Mouse (Mus musculus): ENCODE measurements at regions not wholly inside any gene's neighbourhood (a gene's known extent, or its start where the extent isn't known, plus 50 kb on each side); places are given as distances from the start of the nearest gene placed in this dataset.

GRCm38 (mm10) chr15:72101730-72102129, 1732.6 kb upstream of the Gm6569 start:
- intact Hi-C loops (cut with DNase I), result no loop called here
- peak; percentile 29 for DNase-seq

GRCm38 (mm10) chr15:72105830-72106413, 1728.4 kb upstream of the Gm6569 start:
- peak; percentile 75 for DNase-seq
- intact Hi-C loops (cut with DNase I), result no loop called here

DNA sequence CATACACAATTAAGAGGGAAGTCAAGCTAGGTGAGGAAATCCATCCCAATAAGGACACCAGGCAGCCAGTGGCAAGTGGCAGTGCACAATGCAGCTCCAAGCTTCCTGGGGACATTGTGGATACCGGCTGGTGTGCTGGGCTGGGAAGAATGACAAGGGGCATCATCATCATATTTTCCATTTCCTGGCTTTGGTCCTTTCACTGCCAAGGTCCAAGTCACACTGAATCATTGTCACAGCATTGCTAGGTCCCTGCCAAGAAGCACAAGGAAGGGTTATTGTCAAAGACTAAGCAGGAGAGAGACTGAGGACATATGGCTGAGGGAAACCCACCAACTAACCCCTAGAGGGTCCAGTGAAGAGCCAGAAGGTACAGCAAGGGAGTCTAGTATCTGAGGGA, 1723.8 kb upstream of the Gm6569 start:
- peak; percentile 76 for DNase-seq
- intact Hi-C loops (cut with DNase I), result no loop called here

DNA sequence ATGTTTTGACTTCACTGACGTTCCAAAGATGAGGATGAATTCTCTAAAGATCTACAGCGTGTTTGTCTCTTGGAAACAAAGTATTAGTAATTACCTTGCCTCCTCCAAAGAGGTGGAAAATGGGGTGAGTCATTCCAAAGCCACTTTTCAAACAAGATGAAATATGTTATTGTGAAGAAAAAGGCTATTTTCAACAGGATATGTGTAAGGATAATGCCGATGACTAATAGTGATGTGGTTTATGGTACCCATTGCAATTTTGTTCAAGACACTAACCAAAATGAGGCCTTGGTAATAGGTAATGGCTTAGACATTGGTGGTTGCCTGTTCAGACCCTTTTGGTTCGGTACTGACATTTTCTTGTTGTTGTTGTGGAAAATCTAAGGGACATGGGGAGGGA, 1717.6 kb upstream of the Gm6569 start:
- DNase-seq, result no peak
- intact Hi-C loops (cut with DNase I), result no loop called here

DNA sequence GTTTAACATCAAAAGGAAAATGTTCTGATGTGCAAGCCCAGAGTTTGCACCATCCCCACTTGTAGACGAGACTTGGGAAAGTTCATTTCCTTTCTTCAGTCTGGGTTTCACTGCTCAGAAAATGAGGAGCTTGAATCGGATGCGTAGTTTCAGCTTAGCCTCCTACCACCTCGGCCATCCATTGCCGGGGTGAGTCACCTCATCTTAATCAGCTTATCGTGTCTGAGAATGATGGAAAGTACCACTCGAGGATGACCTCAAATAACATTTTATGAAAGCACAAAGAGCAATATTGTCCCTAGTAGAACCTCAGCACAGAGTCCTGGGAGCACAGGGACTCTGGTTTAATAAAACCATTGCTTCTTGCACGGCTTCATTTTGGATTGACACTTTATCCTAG, 1700.1 kb upstream of the Gm6569 start:
- DNase-seq, result no peak
- intact Hi-C loops (cut with DNase I), result no loop called here

GRCm38 (mm10) chr15:72135992-72136617, 1698.3 kb upstream of the Gm6569 start:
- intact Hi-C loops (cut with DNase I), result no loop called here

DNA sequence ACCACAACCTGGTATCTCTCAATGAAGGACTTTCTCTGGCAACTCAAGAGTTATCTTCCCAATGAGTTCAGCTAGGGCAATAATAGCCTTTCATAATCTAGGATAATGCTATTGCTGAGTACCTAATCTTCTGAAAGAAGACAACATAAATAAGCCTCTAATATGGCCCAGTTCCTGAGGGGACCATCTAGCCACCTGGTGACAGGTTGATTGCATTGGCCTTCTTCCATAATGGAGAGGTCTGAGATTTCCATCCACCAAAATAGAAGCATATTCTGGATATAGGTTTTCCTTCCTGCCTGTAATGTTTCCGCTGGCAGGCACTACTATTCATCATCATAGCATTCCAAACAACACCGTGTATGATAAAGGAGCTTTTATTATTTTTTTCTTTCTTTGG, 1694.2 kb upstream of the Gm6569 start:
- intact Hi-C loops (cut with DNase I), result no loop called here

More at GRCm38 (mm10) chr15:72135992-72136617, 1698.3 kb upstream of the Gm6569 start:
- no peak for DNase-seq

GRCm38 (mm10) chr15:72150581-72150980, 1683.8 kb upstream of the Gm6569 start:
- DNase-seq, result peak; percentile 31
- intact Hi-C loops (cut with DNase I), result no loop called here

More for the DNA sequence above, 1694.2 kb upstream of the Gm6569 start:
- no peak for DNase-seq

- intact Hi-C loops (cut with DNase I), result no loop called here
- no peak for DNase-seq
Measured at GRCm38 (mm10) chr15:72158505-72158904, 1675.9 kb upstream of the Gm6569 start.

- DNase-seq, result no peak
- intact Hi-C loops (cut with DNase I), result loop anchor here (10.0 kb wide), 3 partner anchors 116 to 824 kb away; no protein-coding TSS in a partner anchor
Measured at GRCm38 (mm10) chr15:72200861-72201260, 1633.5 kb upstream of the Gm6569 start.

- peak; percentile 17 for DNase-seq
Measured at GRCm38 (mm10) chr15:72201791-72202190, 1632.6 kb upstream of the Gm6569 start.

DNA sequence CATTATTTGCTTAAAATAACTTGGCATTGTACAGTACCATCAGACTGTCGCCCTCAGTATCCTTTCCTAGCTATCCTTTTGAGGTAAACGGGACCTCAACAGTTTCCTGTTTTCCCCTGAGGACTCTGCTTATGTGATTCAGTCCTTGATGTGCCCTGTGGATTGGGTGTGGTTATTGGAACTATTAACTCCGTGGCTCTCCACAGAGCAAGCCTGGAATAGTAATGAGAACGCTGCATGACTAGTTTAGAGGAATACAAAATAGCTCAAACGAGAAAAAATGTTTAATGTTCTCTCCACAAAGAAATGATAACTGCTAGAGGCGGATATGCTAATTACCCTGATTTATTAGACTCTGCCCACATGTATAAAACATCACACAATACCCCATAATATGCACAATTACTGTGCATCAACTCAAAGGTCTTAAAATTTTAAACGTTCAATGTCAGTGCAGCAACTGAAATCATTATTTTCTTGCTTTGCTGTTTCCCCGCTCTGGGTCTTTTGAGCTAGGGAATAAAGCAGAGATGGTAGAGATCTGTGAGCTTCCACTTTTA, 1629.0 kb upstream of the Gm6569 start:
- intact Hi-C loops (cut with DNase I), result loop anchor here (5.0 to 10.0 kb wide), 4 partner anchors 121 to 819 kb away; no protein-coding TSS in a partner anchor
- no peak for DNase-seq

More at GRCm38 (mm10) chr15:72201791-72202190, 1632.6 kb upstream of the Gm6569 start:
- intact Hi-C loops (cut with DNase I), result loop anchor here (10.0 kb wide), 3 partner anchors 117 to 823 kb away; no protein-coding TSS in a partner anchor

GRCm38 (mm10) chr15:72205950-72206349, 1628.4 kb upstream of the Gm6569 start:
- intact Hi-C loops (cut with DNase I), result loop anchor here (5.0 to 10.0 kb wide), 4 partner anchors 121 to 819 kb away; no protein-coding TSS in a partner anchor
- peak; percentile 96 for DNase-seq

GRCm38 (mm10) chr15:72207589-72207988, 1626.8 kb upstream of the Gm6569 start:
- intact Hi-C loops (cut with DNase I), result loop anchor here (5.0 to 10.0 kb wide), 4 partner anchors 123 to 817 kb away; no protein-coding TSS in a partner anchor
- no peak for DNase-seq

DNA sequence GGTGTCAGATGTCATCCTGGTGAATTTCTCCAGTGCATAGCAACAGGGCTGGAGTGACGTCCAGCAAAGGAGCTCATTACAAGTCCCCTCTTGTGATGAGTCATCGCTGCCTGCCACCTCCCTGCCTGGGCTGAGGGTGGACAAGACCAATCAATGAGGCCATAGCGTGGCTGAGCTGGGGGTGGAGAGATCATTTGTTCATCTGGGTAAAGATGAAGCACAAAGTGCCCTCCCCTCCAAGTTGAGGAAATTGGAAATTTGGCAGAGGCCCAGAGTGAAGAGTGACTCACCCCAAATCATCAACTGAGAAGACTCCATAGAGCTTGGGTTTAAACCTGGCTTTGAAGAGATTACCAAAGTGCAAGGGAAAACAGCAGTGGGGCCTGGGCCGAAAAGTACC, 1626.3 kb upstream of the Gm6569 start:
- DNase-seq, result no peak
- intact Hi-C loops (cut with DNase I), result loop anchor here (5.0 to 10.0 kb wide), 4 partner anchors 123 to 817 kb away; no protein-coding TSS in a partner anchor

- intact Hi-C loops (cut with DNase I), result loop anchor here (5.0 to 10.0 kb wide), 4 partner anchors 124 to 816 kb away; no protein-coding TSS in a partner anchor
- DNase-seq, result no peak
Measured at GRCm38 (mm10) chr15:72208973-72209372, 1625.4 kb upstream of the Gm6569 start.

- intact Hi-C loops (cut with DNase I), result no loop called here
- DNase-seq, result no peak
Measured at GRCm38 (mm10) chr15:72217731-72218130, 1616.6 kb upstream of the Gm6569 start.

- intact Hi-C loops (cut with DNase I), result no loop called here
- no peak for DNase-seq
Measured at GRCm38 (mm10) chr15:72219985-72220384, 1614.4 kb upstream of the Gm6569 start.

DNA sequence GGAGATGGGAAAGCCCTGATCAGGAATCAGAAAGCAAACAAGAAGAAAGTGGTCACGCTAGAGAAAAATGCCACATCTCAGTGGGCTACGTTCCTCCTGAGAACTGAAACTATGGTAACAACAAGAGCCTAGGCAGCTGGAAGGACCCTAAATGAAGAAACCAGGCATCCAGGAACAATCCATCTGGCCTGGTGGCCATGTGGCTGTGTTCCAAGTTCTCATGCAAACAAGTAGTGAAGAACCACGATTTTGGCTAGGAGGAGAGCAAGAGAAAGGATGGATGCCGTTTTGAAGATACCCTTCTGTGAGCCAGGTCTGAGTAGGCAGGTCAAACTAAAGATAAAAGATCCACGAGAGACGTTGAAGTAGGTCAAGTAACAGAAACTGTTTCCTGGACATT, 1613.6 kb upstream of the Gm6569 start:
- DNase-seq, result peak; percentile 43
- intact Hi-C loops (cut with DNase I), result no loop called here

DNA sequence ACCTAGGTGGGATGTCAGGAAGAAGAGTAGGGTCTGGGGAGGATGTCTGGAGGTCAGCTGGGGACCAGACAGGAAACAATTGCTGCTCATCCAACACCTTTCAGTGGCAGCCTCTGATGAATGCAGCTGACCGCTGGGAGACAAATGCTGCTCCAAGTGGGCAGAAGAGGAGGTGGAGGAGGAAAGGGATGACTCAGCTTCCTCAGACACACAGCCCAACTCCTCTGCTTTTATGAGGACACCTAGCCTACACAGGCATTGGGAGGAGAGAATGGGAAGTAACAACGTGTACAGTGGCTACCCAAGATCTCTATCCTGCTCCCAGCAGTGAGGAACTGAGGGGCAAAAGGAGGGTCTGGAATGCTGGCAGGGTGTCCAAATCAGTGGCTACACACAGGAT, 1602.0 kb upstream of the Gm6569 start:
- DNase-seq, result no peak
- intact Hi-C loops (cut with DNase I), result no loop called here

- no peak for DNase-seq
Measured at GRCm38 (mm10) chr15:72264619-72265018, 1569.7 kb upstream of the Gm6569 start.

GRCm38 (mm10) chr15:72283846-72284245, 1550.5 kb upstream of the Gm6569 start:
- intact Hi-C loops (cut with DNase I), result no loop called here
- DNase-seq, result peak; percentile 24

More at GRCm38 (mm10) chr15:72264619-72265018, 1569.7 kb upstream of the Gm6569 start:
- intact Hi-C loops (cut with DNase I), result no loop called here

Measured in left cerebral cortex, postnatal 4 days (tissue).